20 mouse cellular contexts compared by ENCODE assay signal in genomic region chr5:51824731-51825130, GRCm38 (mm10).
DNase-seq lines count a peak whose midpoint lies in the region; ATAC-seq and TF ChIP-seq lines count a peak whose summit lies in the region.
"Had no signal": no experiment of that assay in that cellular context is flagged by ENCODE, and none has a peak within 500 bp of the region (broad histone marks: within the 10 kb centered on the region; RNA-seq: fewer than 3 reads in every experiment).

No protein-coding gene starts in this region.

- H3K36me3 ChIP-seq in liver, embryonic 14.5 days (replicated peaks; ENCODE audit: control insufficient read depth, insufficient read depth, low read depth): no peaks in the 10 kb centered on the region
- H3K36me3 ChIP-seq: embryonic facial prominence, embryonic 12.5 days; heart, embryonic 10.5 days; hindbrain, embryonic 15.5 days; midbrain, embryonic 10.5 days had no signal

- H3K9ac ChIP-seq in liver, embryonic 14.5 days (replicated peaks): no peak overlapping the region
- H3K9ac ChIP-seq: embryonic facial prominence, embryonic 12.5 days; forebrain, embryonic 13.5 days; hindbrain, embryonic 15.5 days had no signal

- no peaks in the 10 kb centered on the region for H3K27me3 ChIP-seq in liver, embryonic 14.5 days (ENCODE audit: control insufficient read depth, insufficient read depth, low read length)
- H3K27me3 ChIP-seq: embryonic facial prominence, embryonic 12.5 days; forebrain, embryonic 13.5 days; hindbrain, embryonic 15.5 days had no signal

- peak; percentile 14 to 42 for DNase-seq in spleen, postnatal 36 days (ENCODE audit: low spot score in 2 of 2)
- no peak for DNase-seq in spleen, adult 18-20 months
- DNase-seq in liver, embryonic 14.5 days (ENCODE audit: low read depth in 3 of 3, low spot score in 3 of 3): peak; percentile 43 to 50 (median 45)
- no peak for DNase-seq in neural tube, embryonic 10.5 days (ENCODE audit: extremely low spot score, low spot score)
- DNase-seq in cerebellum, adult 18-20 months: no peak
- DNase-seq in adrenal gland, postnatal 4 days (ENCODE audit: low spot score in 2 of 2): no peak
- DNase-seq: adrenal gland, postnatal 36 days; cerebellum, adult 8-10 months; kidney, adult 11 months; kidney, postnatal 4 days; lung, postnatal 4 days; thymus, postnatal 14 days had no signal

- 39% methylated on average over 4 of the region's 4 CpGs for WGBS in liver, embryonic 14.5 days (ENCODE audit: insufficient replicate concordance)

- TF ChIP-seq EP300 in liver, embryonic 14.5 days (IDR thresholded peaks at IDR 0.05; ENCODE audit: low read depth): peak; percentile 85

- H3K4me3 ChIP-seq in liver, embryonic 14.5 days (ENCODE audit: insufficient read depth in 1 of 2, low read depth in 2 of 2, low read length in 2 of 2): no peak overlapping the region
- H3K4me3 ChIP-seq: embryonic facial prominence, embryonic 12.5 days; erythroblast, embryonic 14.5 days; forebrain, embryonic 13.5 days; heart, embryonic 10.5 days; hindbrain, embryonic 15.5 days; midbrain, embryonic 10.5 days had no signal

- no peak overlapping the region for H3K27ac ChIP-seq in liver, embryonic 14.5 days
- H3K27ac ChIP-seq: embryonic facial prominence, embryonic 12.5 days; forebrain, embryonic 13.5 days; heart, embryonic 10.5 days; hindbrain, embryonic 15.5 days; midbrain, embryonic 10.5 days had no signal

- no peaks in the 10 kb centered on the region for H3K9me3 ChIP-seq in liver, embryonic 14.5 days (ENCODE audit: control insufficient read depth, low read length)
- H3K9me3 ChIP-seq: embryonic facial prominence, embryonic 12.5 days; forebrain, embryonic 13.5 days; heart, embryonic 10.5 days; hindbrain, embryonic 15.5 days; midbrain, embryonic 10.5 days had no signal

- H3K4me1 ChIP-seq in liver, embryonic 14.5 days (replicated peaks; ENCODE audit: control insufficient read depth in 2 of 2, insufficient read depth in 2 of 2, low read length in 1 of 2): peaks cover 22 to 29% of the 10 kb centered on the region in 2 experiments
- H3K4me1 ChIP-seq: embryonic facial prominence, embryonic 12.5 days; heart, embryonic 10.5 days; hindbrain, embryonic 15.5 days; midbrain, embryonic 10.5 days had no signal

- no peak for TF ChIP-seq CTCF in liver, embryonic 14.5 days (IDR thresholded peaks at IDR 0.05; ENCODE audit: low read depth)

- ATAC-seq in erythroid progenitor cell, adult 5-6 weeks (replicated peaks; ENCODE audit: low FRiP score, poor library complexity, severe bottlenecking): peak; percentile 73
- ATAC-seq in liver, embryonic 14.5 days (ENCODE audit: insufficient read depth): peak; percentile 83
- ATAC-seq: CD4-positive, CD25-positive, alpha-beta regulatory T cell, adult 4 months had no signal

- H3K4me2 ChIP-seq in liver, embryonic 14.5 days (ENCODE audit: low read depth): peak overlapping the region; percentile 32
- H3K4me2 ChIP-seq: embryonic facial prominence, embryonic 12.5 days; forebrain, embryonic 13.5 days; hindbrain, embryonic 15.5 days had no signal

Comparison
In these comparisons a context has a peak if more than half of its experiments do, and no peak if none do; other contexts are left out.
1. DNase-seq: peak in spleen, postnatal 36 days (2 of 2) and liver, embryonic 14.5 days (3 of 3); none in spleen, adult 18-20 months (0 of 2), neural tube, embryonic 10.5 days (single experiment), cerebellum, adult 18-20 months (0 of 2) and adrenal gland, postnatal 4 days (0 of 2).